Mouse (Mus musculus) hindbrain, postnatal 0 days (tissue): Measurements from ENCODE around the gene Eng. TPM values are rescaled to one million over a fixed set of nuclear protein-coding genes. Genes with fewer than 3 reads are reported as not detected.

ENCODE experiments used
- ATAC-seq: fragments of 200-750 bp; cut with Nextera tagmentation; 2 replicates; pipeline ENCODE4 v1.8.0; 2017; ENCODE audit warnings: mild to moderate bottlenecking, moderate TSS enrichment, moderate library complexity
- DNase-seq: peaks from one replicate; pipeline ENCODE4 v3.0.0-alpha.2; 2015; ENCODE audit warnings: low spot score
- H3K27ac ChIP-seq: fragments of 300-500 bp; sonication (generic); 2 replicates; pipeline ENCODE4 v1.5.1; 2014; ENCODE audit warnings: mild to moderate bottlenecking
- H3K27me3 ChIP-seq: fragments of 300-500 bp; sonication (generic); 2 replicates; pipeline ENCODE4 v1.6.1; 2014; ENCODE audit warnings: low read length, mixed read lengths; ENCODE audit not compliant: insufficient read depth
- H3K36me3 ChIP-seq: fragments of 300-500 bp; sonication (generic); 2 replicates; pipeline ENCODE4 v1.6.1; 2014; ENCODE audit warnings: low read length, mixed read lengths; ENCODE audit not compliant: insufficient read depth
- H3K4me1 ChIP-seq: fragments of 300-500 bp; sonication (generic); 2 replicates; pipeline ENCODE4 v1.6.1; 2014; ENCODE audit warnings: antibody characterized with exemption, low read length, mixed read lengths; ENCODE audit not compliant: insufficient read depth
- H3K4me2 ChIP-seq: fragments of 300-500 bp; sonication (generic); 2 replicates; pipeline ENCODE4 v1.6.1; 2014; ENCODE audit warnings: low read depth, mild to moderate bottlenecking, low read length, moderate library complexity, mixed read lengths
- H3K4me3 ChIP-seq: fragments of 300-500 bp; sonication (generic); 2 replicates; pipeline ENCODE4 v1.5.1; 2014; ENCODE audit warnings: low read length
- H3K9ac ChIP-seq: fragments of 300-500 bp; sonication (generic); replicated peaks from 2 replicates; pipeline ENCODE4 v1.6.1; 2014; ENCODE audit warnings: mild to moderate bottlenecking, low read length, moderate library complexity, mixed read lengths
- H3K9me3 ChIP-seq: fragments of 300-500 bp; sonication (generic); 2 replicates; pipeline ENCODE4 v1.6.1; 2016; ENCODE audit warnings: low read length, mixed read lengths
- CTCF ChIP-seq: IDR thresholded peaks from 2 replicates; pipeline ENCODE4 v1.5.1; 2016; ENCODE audit warnings: antibody characterized with exemption, control low read depth, low read depth
- WGBS: fragments of 180-500 bp; shearing (Covaris S2); extraction: QIAGEN DNeasy Blood & Tissue Kit; methylation state at CpG from one replicate; pipeline ENCODE4 v1.1.7; 2014; 5-methylcytosine and 5-hydroxymethylcytosine counted together
- polyA plus RNA-seq: library from polyadenylated mRNA; unstranded; fragments of >200 nt; fragmentation: Nextera tagmentation; extraction: Ambion mirVana; gene quantifications from 2 replicates; pipeline ENCODE4 v1.2.1, GENCODE M21; 2015
- total RNA-seq: library from RNA; depleted of rRNA; stranded (reverse); fragments of >200 nt; gene quantifications from 2 replicates; pipeline ENCODE4 v1.2.3, GENCODE M21; 2014

Eng gene
- total and polyA plus RNA-seq, 2 experiments from 2014 or later = 23.7 TPM

GRCm38 (mm10) chr2:32703046-32703445, 56.7 kb downstream of the Eng start:
- Histone ChIP-seq H3K36me3 (peaks cover 42% of the 10 kb centered on the region), H3K27ac (no peak overlapping the region), H3K27me3 (no peaks in the 10 kb centered on the region), H3K9me3 (no peaks in the 10 kb centered on the region), H3K4me1 (no peaks in the 10 kb centered on the region), H3K9ac (no peak overlapping the region), H3K4me3 (no peak overlapping the region), H3K4me2 (no peak overlapping the region)
- TF ChIP-seq CTCF = no peak
- 96% methylated on average over 8 of the region's 8 CpGs for WGBS
- ATAC-seq = no peak
- DNase-seq = no peak

GRCm38 (mm10) chr2:32704021-32704421, 57.6 kb downstream of the Eng start, which contains the start of gene Fpgs:
Gene Fpgs (minus strand): TSS chr2:32704145.
- no peaks in the 10 kb centered on the region for H3K27me3 ChIP-seq
- no peaks in the 10 kb centered on the region for H3K4me1 ChIP-seq
- no peak within 1 kb of the TSS for H3K4me2 ChIP-seq
- no peak within 1 kb of the TSS for H3K27ac ChIP-seq
- no peak for TF ChIP-seq CTCF
- no peak within 1 kb of the TSS for H3K9ac ChIP-seq
- no peak within 1 kb of the TSS for H3K4me3 ChIP-seq
- 91% methylated on average over 2 of the region's 2 CpGs for WGBS
- peaks cover 50% of the 10 kb centered on the region for H3K36me3 ChIP-seq
- no peak for DNase-seq
- ATAC-seq = no peak
- H3K9me3 ChIP-seq = no peaks in the 10 kb centered on the region

- Histone ChIP-seq H3K9ac (no peak overlapping the region), H3K4me2 (no peak overlapping the region), H3K27me3 (no peaks in the 10 kb centered on the region), H3K9me3 (no peaks in the 10 kb centered on the region), H3K4me3 (no peak overlapping the region), H3K36me3 (peaks cover 59% of the 10 kb centered on the region), H3K27ac (no peak overlapping the region), H3K4me1 (no peaks in the 10 kb centered on the region)
- DNase-seq = no peak
- WGBS = 91% methylated on average over 7 of the region's 7 CpGs
- no peak for TF ChIP-seq CTCF
- no peak for ATAC-seq
Measured at GRCm38 (mm10) chr2:32705018-32705417, 58.6 kb downstream of the Eng start.

- Histone ChIP-seq H3K36me3 (peaks cover 61% of the 10 kb centered on the region), H3K4me1 (peaks cover 8% of the 10 kb centered on the region; the same call in 1 of the 2 replicates), H3K27me3 (no peaks in the 10 kb centered on the region), H3K9me3 (no peaks in the 10 kb centered on the region), H3K9ac (no peak overlapping the region), H3K4me2 (no peak overlapping the region), H3K4me3 (no peak overlapping the region), H3K27ac (no peak overlapping the region)
- no peak for DNase-seq
- WGBS = 95% methylated on average over 6 of the region's 6 CpGs
- TF ChIP-seq CTCF = no peak
- ATAC-seq = no peak
Measured at GRCm38 (mm10) chr2:32706971-32707370, 60.6 kb downstream of the Eng start.

- ATAC-seq (no peak), DNase-seq (peak; percentile 82)
- Histone ChIP-seq H3K36me3 (peaks cover 50% of the 10 kb centered on the region), H3K4me3 (no peak overlapping the region), H3K9me3 (no peaks in the 10 kb centered on the region), H3K27ac (no peak overlapping the region), H3K4me1 (peaks cover 11% of the 10 kb centered on the region), H3K9ac (no peak overlapping the region), H3K27me3 (no peaks in the 10 kb centered on the region), H3K4me2 (no peak overlapping the region)
- WGBS = 37% methylated on average over 3 of the region's 3 CpGs
- TF ChIP-seq CTCF = peak; percentile 88
Measured at GRCm38 (mm10) chr2:32708643-32709042, 62.2 kb downstream of the Eng start.

- TF ChIP-seq CTCF = no peak
- WGBS = 93% methylated on average over 20 of the region's 20 CpGs
- Histone ChIP-seq H3K36me3 (peaks cover 40% of the 10 kb centered on the region), H3K4me1 (peaks cover 17% of the 10 kb centered on the region), H3K4me3 (no peak overlapping the region), H3K27ac (no peak overlapping the region), H3K4me2 (no peak overlapping the region), H3K27me3 (no peaks in the 10 kb centered on the region), H3K9me3 (no peaks in the 10 kb centered on the region), H3K9ac (no peak overlapping the region)
- no peak for DNase-seq
- no peak for ATAC-seq
Measured at GRCm38 (mm10) chr2:32709521-32710137, 63.2 kb downstream of the Eng start.

GRCm38 (mm10) chr2:32710425-32710824, 64.0 kb downstream of the Eng start:
- ATAC-seq = no peak

More at GRCm38 (mm10) chr2:32710425-32710824, 64.0 kb downstream of the Eng start:
- no peak for DNase-seq
- Histone ChIP-seq H3K36me3 (peaks cover 40% of the 10 kb centered on the region), H3K4me2 (no peak overlapping the region), H3K27me3 (no peaks in the 10 kb centered on the region), H3K9me3 (no peaks in the 10 kb centered on the region), H3K27ac (no peak overlapping the region), H3K4me3 (no peak overlapping the region), H3K4me1 (peaks cover 17% of the 10 kb centered on the region), H3K9ac (no peak overlapping the region)
- TF ChIP-seq CTCF = no peak
- 83% methylated on average over 5 of the region's 5 CpGs for WGBS
